Mouse (Mus musculus): ENCODE measurements around the gene Mep1a. TPM values are rescaled to one million over a fixed set of nuclear protein-coding genes. Genes with fewer than 3 reads are reported as not detected.

The Mep1a gene
- total RNA-seq, 1 experiment from 2014 or later = not detected

GRCm38 (mm10) chr17:43488439-43489151, 14.0 kb downstream of the Mep1a start:
- ATAC-seq (replicated peaks; ENCODE audit: low read depth, poor library complexity, severe bottlenecking) = no peak

GRCm38 (mm10) chr17:43485982-43486381, 16.6 kb downstream of the Mep1a start:
- no peak for ATAC-seq (replicated peaks; ENCODE audit: low read depth, poor library complexity, severe bottlenecking)

- ATAC-seq (replicated peaks; ENCODE audit: low read depth, poor library complexity, severe bottlenecking) = no peak
Observed at GRCm38 (mm10) chr17:43477621-43478020, 25.0 kb downstream of the Mep1a start.

- ATAC-seq (replicated peaks; ENCODE audit: low read depth, poor library complexity, severe bottlenecking) = no peak
Observed at GRCm38 (mm10) chr17:43474775-43475174, 27.8 kb downstream of the Mep1a start.

- no peak for ATAC-seq (replicated peaks; ENCODE audit: low read depth, poor library complexity, severe bottlenecking)
Observed at GRCm38 (mm10) chr17:43472558-43472957, 30.1 kb downstream of the Mep1a start.

GRCm38 (mm10) chr17:43470039-43470438, 32.6 kb downstream of the Mep1a start:
- ATAC-seq (replicated peaks; ENCODE audit: low read depth, poor library complexity, severe bottlenecking) = peak; percentile 66

GRCm38 (mm10) chr17:43460245-43461181, 42.1 kb downstream of the Mep1a start:
- peak; percentile 92 for ATAC-seq (replicated peaks; ENCODE audit: low read depth, poor library complexity, severe bottlenecking)

GRCm38 (mm10) chr17:43459737-43460230, 42.8 kb downstream of the Mep1a start:
- ATAC-seq (replicated peaks; ENCODE audit: low read depth, poor library complexity, severe bottlenecking) = no peak

- ATAC-seq (replicated peaks; ENCODE audit: low read depth, poor library complexity, severe bottlenecking) = peak; percentile 91
Observed at GRCm38 (mm10) chr17:43458598-43458997, 44.0 kb downstream of the Mep1a start.

GRCm38 (mm10) chr17:43451216-43451615, 51.4 kb downstream of the Mep1a start:
- no peak for ATAC-seq (replicated peaks; ENCODE audit: low read depth, poor library complexity, severe bottlenecking)

GRCm38 (mm10) chr17:43434485-43434884, 68.1 kb downstream of the Mep1a start:
- ATAC-seq (replicated peaks; ENCODE audit: low read depth, poor library complexity, severe bottlenecking) = no peak

GRCm38 (mm10) chr17:43431692-43432091, 70.9 kb downstream of the Mep1a start:
- ATAC-seq (replicated peaks; ENCODE audit: low read depth, poor library complexity, severe bottlenecking) = no peak

Other genes with a start within 250 kb of the Mep1a start
- not detected in 2 replicates for gene Adgrf1, start 232.5 kb downstream of the Mep1a start, total RNA-seq (2017)
- gene Adgrf5, start 142.4 kb downstream of the Mep1a start, total RNA-seq (2017) = not detected in 2 replicates
- not detected in 2 replicates for gene Ankrd66, start 40.8 kb upstream of the Mep1a start, total RNA-seq (2017)
- 0.46 TPM in 1 of 2 replicates, not detected in the other for gene Pla2g7, start 65.3 kb upstream of the Mep1a start, total RNA-seq (2017)
- not detected in 2 replicates for gene Tdrd6, start 127.5 kb upstream of the Mep1a start, total RNA-seq (2017)
- gene Slc25a27, start 164.4 kb upstream of the Mep1a start, total RNA-seq (2017) = 0.73 and 5.7 TPM in 2 replicates
- gene Cyp39a1, start 164.6 kb upstream of the Mep1a start, total RNA-seq (2017) = 0.73 and 2.0 TPM in 2 replicates

Data from common myeloid progenitor, adult 5-6 weeks (primary cell).